Mouse (Mus musculus) heart, postnatal 0 days (tissue): ENCODE results near the gene Nrxn1.

Experiments
- CTCF ChIP-seq: IDR thresholded peaks from 2 replicates; pipeline ENCODE4 v1.5.1; 2016; ENCODE audit warnings: antibody characterized with exemption, control low read depth, low read depth
- EP300 ChIP-seq: IDR thresholded peaks from 2 replicates; pipeline ENCODE4 v1.6.1; 2016; ENCODE audit warnings: antibody characterized with exemption, low read depth

- no peak for TF ChIP-seq CTCF
- no peak for TF ChIP-seq EP300
Measured at GRCm38 (mm10) chr17:91112880-91113628, 20.2 kb upstream of the Nrxn1 start.
